Mouse (Mus musculus): ENCODE results near the gene Adra1b.

GRCm38 (mm10) chr11:43884521-43884920, 16.5 kb downstream of the Adra1b start:
- TF ChIP-seq POLR2A (IDR thresholded peaks at IDR 0.05; ENCODE audit: extremely low read depth, insufficient read depth, low read length): no peak
- TF ChIP-seq CTCF (IDR thresholded peaks at IDR 0.05; ENCODE audit: extremely low read depth, insufficient read depth, low read length): no peak

All from cortical plate, adult 2 months (tissue).